Mouse (Mus musculus) lung, adult 18-20 months (tissue): ENCODE results near the gene Ttc9c.
"Not testable (repeated sequence)": the region's sequence is repeated elsewhere in the genome, so short reads cannot be mapped to it uniquely, and the experiment has no call there.

Experiments
- DNase-seq, 2 experiments: peaks; one replicate each; pipeline ENCODE4 v3.0.0; 2022; ENCODE audit warnings: mixed read lengths in 2 of 2

Ttc9c gene

DNA sequence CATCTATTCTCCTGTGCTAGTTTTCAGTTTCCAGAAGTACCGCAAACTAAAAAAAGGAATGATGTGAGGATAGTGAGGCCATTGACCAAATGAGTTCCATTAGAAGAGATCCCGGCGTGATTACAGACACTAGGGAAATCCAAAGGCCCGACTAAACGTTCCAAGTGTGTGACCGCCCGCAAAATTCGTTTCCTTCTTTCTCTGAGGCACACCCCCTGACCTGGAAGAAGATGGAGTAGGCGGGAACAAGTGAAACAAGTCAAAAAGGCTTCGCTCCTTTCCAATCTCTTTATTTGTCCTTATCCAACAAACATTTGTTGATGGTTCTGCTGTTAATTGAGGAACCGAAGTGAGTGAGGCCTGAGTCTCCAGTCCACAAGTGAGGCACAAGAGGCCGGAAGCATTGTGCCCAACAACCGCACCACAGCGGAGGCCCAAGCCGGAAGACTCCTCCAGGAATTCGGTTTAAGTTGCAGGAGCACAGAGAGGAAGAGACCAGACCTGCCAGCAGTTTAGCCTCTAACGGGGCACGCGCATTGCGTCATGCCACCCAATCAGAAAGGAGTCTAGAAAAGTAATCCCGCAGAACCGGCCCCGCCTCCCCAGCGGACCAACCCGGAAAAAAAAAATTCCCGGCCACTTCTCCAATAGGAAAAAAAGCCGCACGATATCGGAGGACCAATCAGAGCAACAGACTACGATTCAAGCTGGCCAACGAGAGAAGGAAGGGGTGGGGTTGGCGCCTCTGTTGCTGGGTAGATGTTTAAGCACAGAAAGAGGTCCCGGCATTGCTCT is at the start of gene Ttc9c:
Gene Ttc9c (minus strand): TSS at position 533 of the 795 bp plus-strand sequence.
- DNase-seq: peak; percentile 99

DNA sequence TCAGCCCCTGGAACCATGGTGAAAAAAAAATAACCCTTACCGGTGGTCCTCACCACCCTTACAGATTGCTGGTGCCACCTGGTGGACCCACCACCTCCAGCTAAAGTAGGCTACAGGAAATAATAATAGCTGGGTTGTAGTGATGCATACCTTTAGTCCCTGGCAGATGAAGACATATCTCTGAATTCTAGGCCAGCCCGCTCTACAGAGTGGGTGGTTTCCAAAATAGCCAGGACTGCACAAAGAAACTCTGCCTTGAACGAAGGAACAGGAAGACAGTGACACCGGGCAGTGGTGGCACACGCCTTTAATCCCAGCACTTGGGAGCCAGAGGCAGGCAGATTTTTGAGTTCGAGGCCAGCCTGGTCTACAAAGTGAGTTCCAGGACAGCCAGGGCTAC is 45.1 kb upstream of the Ttc9c start:
- DNase-seq: no peak

DNA sequence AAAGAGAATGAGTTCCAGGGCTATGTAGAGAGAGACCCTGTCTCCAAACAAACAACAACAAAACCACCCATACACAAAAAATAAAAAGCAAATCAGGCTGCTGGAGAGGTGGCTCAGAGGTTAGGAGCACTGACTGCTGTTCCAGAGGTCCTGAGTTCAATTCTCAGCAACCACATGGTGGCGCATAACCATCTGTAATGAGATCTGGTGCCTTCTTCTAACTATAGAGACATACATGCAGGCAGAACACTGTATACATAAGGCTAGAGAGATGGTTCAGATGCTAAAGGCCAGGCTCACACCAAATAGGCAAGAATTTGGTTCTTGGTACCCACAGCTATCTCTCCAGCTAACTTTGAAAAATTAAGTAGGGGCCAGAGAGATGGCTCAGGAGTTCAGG is 39.9 kb upstream of the Ttc9c start:
- DNase-seq: peak in 1 of 2 experiments; percentile 34

DNA sequence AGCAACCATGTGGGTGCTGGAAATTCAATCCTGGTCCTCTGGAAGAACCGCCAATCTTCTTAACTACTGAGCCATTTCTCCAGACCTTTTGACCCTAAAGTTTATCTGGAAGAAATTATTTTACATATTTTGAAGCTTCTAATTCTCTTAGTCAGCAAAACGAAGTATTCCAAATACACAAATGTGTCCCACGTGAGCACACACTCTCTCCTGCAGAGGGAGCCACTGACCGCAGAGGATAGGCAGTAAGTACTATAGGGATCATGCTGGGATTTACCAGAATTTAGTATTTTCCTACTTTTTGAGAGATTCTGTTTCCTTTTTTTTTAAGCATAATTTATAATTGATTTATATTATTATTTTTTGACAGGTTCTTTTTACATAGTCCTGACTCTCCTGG is 38.6 kb upstream of the Ttc9c start:
- DNase-seq: peak; percentile 47 to 62

GRCm38 (mm10) chr19:8853117-8853516 is 34.0 kb upstream of the Ttc9c start:
- DNase-seq: no peak

GRCm38 (mm10) chr19:8852236-8852928 is 33.2 kb upstream of the Ttc9c start:
- DNase-seq: peak in 1 of 2 experiments; percentile 44

GRCm38 (mm10) chr19:8851639-8852038 is 32.5 kb upstream of the Ttc9c start:
- DNase-seq: peak; percentile 49 to 72

DNA sequence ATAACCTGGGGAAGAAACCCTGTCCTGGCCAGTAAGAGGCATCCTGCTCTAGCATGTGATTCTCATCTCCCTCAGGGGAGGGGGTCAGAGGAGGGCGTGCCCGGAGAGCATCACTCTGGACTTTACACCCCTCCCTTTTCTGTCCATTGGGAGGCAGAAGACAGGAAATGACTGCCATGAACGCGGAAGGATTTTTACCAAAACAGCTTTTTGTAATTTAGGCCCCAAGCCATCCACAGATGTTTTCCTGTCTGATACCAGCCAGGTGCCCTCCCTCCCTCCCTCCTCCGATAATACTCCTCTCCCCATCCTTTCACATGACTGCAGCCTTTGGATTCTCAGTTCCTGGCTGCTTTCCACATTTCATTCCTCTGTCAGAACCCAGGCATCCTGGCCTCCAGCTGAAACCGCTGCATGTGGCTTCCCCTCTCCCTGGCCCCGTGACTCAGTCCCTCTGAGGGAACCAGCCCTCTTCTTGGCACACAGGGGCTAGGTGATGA is 31.3 kb upstream of the Ttc9c start, which contains the start of gene Lrrn4cl:
Gene Lrrn4cl (plus strand): TSS at position 367 of the 500 bp plus-strand sequence.
- DNase-seq: no peak

GRCm38 (mm10) chr19:8848356-8848755 is 29.2 kb upstream of the Ttc9c start:
- no peak for DNase-seq

DNA sequence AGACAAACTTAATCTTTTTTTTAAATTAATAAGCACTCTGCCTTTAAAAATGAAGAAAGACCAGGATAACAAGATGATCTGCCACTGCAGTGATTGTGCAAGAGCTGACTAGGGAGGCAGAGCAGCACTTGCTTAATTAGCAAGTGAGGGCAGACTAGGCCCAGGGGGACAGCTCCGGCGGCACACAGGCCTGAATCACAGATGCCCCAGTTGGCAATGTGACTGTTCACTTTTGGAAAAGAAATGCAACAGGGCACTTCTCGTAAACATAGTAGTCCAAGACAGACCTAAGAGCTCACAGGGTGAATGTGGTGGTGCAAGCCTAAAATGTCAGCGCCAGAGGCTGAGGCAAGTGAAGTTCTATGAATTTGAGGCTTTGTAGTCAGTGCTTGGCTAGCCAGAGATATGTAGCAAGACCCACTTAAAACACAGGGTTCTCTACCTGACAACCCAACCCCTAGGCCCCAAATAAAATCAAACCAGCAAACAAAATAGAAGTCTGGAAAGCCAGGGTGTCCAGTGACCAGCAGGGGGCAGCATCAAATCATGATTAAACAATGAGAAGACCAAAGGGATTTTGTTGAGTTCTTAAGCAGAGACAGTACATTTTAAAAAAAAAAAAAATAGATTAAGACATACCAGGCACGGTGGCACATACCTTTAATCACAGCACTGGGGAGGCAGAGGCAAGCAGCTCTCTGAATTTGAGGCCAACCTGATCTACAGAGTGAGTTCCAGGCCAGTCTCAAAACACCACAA is 25.4 kb upstream of the Ttc9c start:
- DNase-seq: peak; percentile 72 to 82

DNA sequence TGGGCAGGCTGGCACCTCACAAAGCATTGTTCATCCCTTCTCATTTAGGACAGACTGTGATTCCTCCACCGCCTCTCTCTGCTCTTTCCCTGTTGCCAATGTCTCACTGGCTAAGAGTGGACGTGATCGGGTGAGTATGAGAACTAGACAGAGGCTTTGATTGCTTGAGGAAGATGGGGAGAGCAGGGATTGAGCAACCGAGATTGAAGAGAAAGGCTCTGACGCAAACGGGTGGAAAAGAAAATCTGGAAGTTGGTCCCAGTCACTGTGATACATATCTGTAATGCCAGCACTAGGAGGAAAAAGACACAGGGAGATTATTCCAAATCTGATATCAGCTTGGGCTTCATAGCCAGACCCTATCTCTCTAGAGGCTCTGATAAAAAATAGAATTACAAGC is 23.8 kb upstream of the Ttc9c start:
- DNase-seq: peak; percentile 55 to 67

DNA sequence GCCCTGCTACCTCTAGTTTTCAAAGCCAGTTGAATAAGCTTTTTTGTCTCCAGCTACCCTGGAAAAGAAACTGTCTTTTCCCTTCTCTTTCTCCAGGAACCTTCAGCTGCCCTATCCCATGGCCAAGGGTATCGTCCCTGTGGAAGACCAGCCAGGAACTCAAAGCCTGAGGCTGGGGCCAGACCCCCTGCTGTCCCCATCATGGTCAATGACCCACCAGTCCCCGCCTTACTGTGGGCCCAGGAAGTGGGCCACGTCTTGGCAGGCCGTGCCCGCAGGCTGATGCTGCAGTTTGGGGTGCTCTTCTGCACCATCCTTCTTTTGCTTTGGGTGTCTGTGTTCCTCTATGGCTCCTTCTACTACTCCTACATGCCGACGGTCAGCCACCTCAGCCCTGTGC is 21.9 kb upstream of the Ttc9c start:
- no peak for DNase-seq

DNA sequence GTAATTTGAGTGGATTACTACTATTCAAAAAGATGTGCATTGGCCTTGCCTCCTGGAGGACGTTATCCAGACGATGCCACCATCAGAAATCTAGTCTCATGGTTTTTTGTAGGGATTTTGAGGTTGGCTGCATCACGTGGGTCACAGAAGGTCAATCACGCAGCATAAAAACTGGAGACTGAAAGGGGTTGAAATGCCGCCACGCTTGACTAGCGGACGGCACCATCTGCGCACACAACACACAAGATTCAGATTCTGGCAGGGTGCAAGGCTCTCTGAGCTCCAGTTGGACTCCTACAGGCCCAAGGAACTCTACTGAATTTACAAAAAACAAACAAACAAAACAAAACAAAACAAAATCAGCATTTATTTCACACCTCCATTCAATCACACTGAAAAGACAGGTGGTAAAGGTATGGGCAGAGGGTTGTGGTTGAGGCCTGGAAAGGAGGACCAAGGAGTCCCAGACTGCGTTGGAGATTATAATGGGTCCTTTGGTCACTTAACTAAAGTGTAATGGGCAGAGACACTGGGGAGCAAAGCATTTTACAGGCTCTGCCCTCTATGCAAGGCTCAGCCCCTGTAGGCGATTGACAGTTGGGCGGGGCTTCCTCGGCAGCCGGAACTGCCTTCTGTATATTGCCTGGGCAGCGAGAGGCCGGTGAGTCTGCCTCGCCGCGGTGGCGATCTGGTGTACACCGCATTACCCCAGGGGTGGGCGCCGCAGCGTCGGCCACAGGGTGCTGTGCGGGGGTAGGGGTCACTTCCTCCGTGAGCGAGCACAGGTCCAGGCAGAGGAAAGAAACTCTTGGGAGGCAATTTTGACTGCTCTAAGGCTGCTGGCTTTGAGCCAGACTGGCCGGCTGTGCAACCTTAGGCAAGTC is 21.0 kb upstream of the Ttc9c start:
- DNase-seq: peak; percentile 84 to 86

GRCm38 (mm10) chr19:8839103-8839907 is 20.2 kb upstream of the Ttc9c start, which contains the start of gene Gng3:
TSS of gene Gng3 (minus strand) at chr19:8839194.
- DNase-seq: no peak

DNA sequence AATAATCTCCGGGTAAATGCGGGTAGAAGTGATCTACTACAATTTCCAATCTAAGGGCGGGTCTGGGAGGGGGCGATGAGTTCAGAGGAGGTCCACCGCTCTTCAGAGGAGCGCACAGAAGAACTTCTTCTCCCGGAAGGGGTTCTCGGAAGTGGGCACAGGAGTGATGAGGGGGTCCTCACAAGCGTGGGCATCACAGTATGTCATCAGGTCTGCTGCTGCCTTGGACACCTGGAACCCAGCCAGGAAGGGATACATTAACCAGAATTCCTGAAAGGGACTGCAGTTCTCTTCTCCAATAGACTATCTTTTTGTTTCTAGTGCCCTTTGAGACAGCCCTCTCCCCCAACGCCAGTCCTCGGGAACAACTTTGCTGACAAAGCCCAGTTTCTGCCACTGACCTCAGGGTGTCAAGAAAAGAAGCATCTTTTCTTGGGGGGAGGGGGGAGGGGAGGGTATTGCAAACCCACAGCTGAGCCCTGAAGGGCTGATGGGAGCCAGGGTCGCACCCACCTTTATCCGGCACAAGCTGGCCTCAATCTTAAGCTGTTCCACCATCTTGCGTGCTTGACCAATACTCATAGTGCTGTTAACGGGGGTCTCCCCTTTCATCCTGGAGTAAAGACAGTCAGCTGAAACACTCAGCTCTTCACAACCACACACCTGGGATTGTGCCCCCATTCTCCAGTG is 19.1 kb upstream of the Ttc9c start:
- no peak for DNase-seq

GRCm38 (mm10) chr19:8837251-8837791 is 18.2 kb upstream of the Ttc9c start, which contains the start of gene Bscl2:
TSS of gene Bscl2 (plus strand) at chr19:8837467.
- peak; percentile 82 to 84 for DNase-seq

DNA sequence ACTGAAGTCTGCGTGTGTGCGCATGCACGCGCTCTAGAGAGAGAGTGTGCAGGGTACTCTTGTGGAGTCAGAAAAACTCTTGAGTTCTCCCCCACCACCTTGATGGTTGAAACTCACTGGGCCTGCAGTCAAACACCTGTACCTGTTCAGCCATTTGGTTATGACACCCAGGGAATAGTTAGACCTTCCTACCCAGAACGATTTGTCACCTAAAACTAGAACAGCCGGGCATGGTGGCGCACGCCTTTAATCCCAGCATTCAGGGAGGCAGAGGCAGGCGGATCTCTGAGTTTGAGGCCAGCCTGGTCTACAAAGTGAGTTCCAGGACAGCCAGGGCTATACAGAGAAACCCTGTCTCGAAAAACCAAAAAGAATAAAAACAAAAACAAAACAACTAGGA is 17.2 kb upstream of the Ttc9c start:
- not testable (repeated sequence) for DNase-seq

DNA sequence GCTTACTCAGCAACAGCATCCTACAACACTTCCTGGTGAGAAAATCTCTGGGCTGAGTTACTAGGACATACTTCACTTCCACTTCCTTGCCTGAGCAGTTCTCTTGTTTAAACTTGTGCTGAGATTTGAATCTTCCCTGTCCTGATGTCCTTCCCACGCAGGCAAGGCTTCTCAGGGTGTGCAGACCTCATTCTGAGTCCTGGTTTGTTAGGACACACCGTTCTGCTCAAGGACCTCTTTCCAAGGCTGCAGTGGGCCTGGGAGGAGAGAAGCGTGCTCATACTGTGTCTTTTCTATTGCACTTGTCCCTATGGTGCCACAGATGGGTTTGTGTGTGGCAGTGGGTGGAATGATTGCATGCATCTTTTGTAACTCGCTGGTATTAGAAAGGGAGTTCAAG is 13.8 kb upstream of the Ttc9c start:
- no peak for DNase-seq

DNA sequence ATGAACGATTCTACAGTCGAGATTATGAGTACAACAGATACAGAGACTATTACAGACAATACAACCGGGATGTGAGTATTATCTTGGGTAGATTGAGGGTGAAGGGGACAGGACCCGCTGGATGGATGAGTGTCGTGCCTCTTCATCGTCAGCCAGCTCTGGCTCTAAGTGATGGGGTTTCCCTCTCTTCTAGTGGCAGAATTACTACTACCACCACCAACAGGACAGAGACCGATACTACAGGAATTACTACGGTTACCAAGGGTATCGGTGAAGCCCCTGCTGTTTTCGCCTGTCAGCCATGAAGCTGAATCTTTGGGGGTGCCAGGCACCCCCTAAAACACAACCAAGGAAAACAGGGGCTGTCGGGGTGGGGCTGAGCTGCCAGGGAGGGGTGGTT is 12.1 kb upstream of the Ttc9c start:
- no peak for DNase-seq

DNA sequence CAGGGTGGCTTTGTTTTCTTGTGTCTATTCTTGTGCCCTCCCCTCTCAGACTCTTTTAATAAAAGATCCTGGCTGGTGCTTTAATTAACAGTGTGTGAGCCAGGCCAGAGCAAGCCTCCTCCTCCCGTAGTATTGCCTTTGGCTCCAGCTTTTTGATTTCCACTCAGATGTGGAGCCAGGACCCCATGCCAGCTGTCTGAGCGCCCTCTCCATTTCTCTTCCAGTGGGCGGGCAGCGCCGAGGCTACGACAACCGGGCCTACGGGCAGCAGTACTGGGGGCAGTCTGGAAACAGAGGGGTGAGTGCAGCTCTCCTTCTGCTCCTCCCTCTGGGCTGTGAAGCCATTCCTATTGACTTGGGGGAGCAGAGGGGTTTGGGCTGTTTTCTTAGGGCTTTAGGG is 11.5 kb upstream of the Ttc9c start:
- no peak for DNase-seq
